In genomic region chr5:120088561-120088960, GRCm38 (mm10) we compare ENCODE assay signal across 8 mouse cellular contexts. TPM values are rescaled to one million over a fixed set of nuclear protein-coding genes. Genes with fewer than 3 reads are reported as not detected.
DNase-seq lines count a peak whose midpoint lies in the region; ATAC-seq and TF ChIP-seq lines count a peak whose summit lies in the region.

No protein-coding gene starts in this region.

- 3% methylated on average over 16 of the region's 16 CpGs for WGBS in kidney, postnatal 0 days
- 2% methylated on average over 16 of the region's 16 CpGs for WGBS in liver, embryonic 11.5 days
- 4% methylated on average over 16 of the region's 16 CpGs for WGBS in neural tube, embryonic 13.5 days

- H3K4me3 ChIP-seq in kidney, postnatal 0 days (replicated peaks; ENCODE audit: low read depth, low read length): no peak overlapping the region
- H3K4me3 ChIP-seq in liver, embryonic 11.5 days (ENCODE audit: low read depth, low read length): no peak overlapping the region
- H3K4me3 ChIP-seq in neural tube, embryonic 13.5 days: no peak overlapping the region

- peak; percentile 90 to 91 for DNase-seq in B cell, adult 2 months
- DNase-seq in adrenal gland, adult 8-10 months: peak; percentile 64
- peak; percentile 89 for DNase-seq in embryo, embryonic 11.5 days (ENCODE audit: low read depth, low spot score)
- DNase-seq in kidney, postnatal 0 days (ENCODE audit: low spot score): peak; percentile 95
- DNase-seq in liver, embryonic 11.5 days (ENCODE audit: low spot score): peak; percentile 86
- peak; percentile 84 for DNase-seq in testis, postnatal 14 days (ENCODE audit: low spot score)

- H3K27ac ChIP-seq in kidney, postnatal 0 days: no peak overlapping the region
- H3K27ac ChIP-seq in liver, embryonic 11.5 days (ENCODE audit: low read depth, low read length): no peak overlapping the region
- H3K27ac ChIP-seq in neural tube, embryonic 13.5 days (replicated peaks): no peak overlapping the region

- peaks cover 15% of the 10 kb centered on the region for H3K27me3 ChIP-seq in kidney, postnatal 0 days (ENCODE audit: insufficient read depth, low read length)
- peaks cover 16% of the 10 kb centered on the region for H3K27me3 ChIP-seq in liver, embryonic 11.5 days (replicated peaks; ENCODE audit: control insufficient read depth, insufficient read depth, low read length)
- peaks cover 52% of the 10 kb centered on the region for H3K27me3 ChIP-seq in neural tube, embryonic 13.5 days

- H3K9me3 ChIP-seq in kidney, postnatal 0 days (replicated peaks; ENCODE audit: low read length): no peaks in the 10 kb centered on the region
- H3K9me3 ChIP-seq in liver, embryonic 11.5 days (ENCODE audit: control insufficient read depth, low read length): no peaks in the 10 kb centered on the region
- no peaks in the 10 kb centered on the region for H3K9me3 ChIP-seq in neural tube, embryonic 13.5 days

- no peak overlapping the region for H3K9ac ChIP-seq in kidney, postnatal 0 days (ENCODE audit: low read depth, low read length)
- H3K9ac ChIP-seq in liver, embryonic 11.5 days (ENCODE audit: low read depth, low read length): no peak overlapping the region
- no peak overlapping the region for H3K9ac ChIP-seq in neural tube, embryonic 13.5 days

- peak; percentile 98 for TF ChIP-seq CTCF in kidney, postnatal 0 days (IDR thresholded peaks at IDR 0.05; ENCODE audit: low read depth)

- H3K4me1 ChIP-seq in kidney, postnatal 0 days (replicated peaks; ENCODE audit: insufficient read depth, low read length): no peaks in the 10 kb centered on the region
- no peaks in the 10 kb centered on the region; the same call in 1 of the 2 replicates for H3K4me1 ChIP-seq in liver, embryonic 11.5 days (replicated peaks; ENCODE audit: control insufficient read depth, insufficient read depth, low read length)
- H3K4me1 ChIP-seq in neural tube, embryonic 13.5 days (replicated peaks): no peaks in the 10 kb centered on the region

- ATAC-seq in granulocyte monocyte progenitor cell, adult 5-6 weeks (replicated peaks; ENCODE audit: poor library complexity, severe bottlenecking): peak; percentile 79
- ATAC-seq in kidney, postnatal 0 days (replicated peaks; ENCODE audit: low FRiP score, low read depth): no peak
- ATAC-seq in liver, embryonic 11.5 days (replicated peaks; ENCODE audit: low FRiP score): no peak
- ATAC-seq in neural tube, embryonic 13.5 days (ENCODE audit: low read depth): peak; percentile 43

- H3K4me2 ChIP-seq in kidney, postnatal 0 days (ENCODE audit: low read length): no peak overlapping the region
- H3K4me2 ChIP-seq in liver, embryonic 11.5 days: no peak overlapping the region
- no peak overlapping the region for H3K4me2 ChIP-seq in neural tube, embryonic 13.5 days

- no peaks in the 10 kb centered on the region for H3K36me3 ChIP-seq in kidney, postnatal 0 days (ENCODE audit: insufficient read depth, low read length)
- H3K36me3 ChIP-seq in liver, embryonic 11.5 days (ENCODE audit: control insufficient read depth, insufficient read depth, low read length): no peaks in the 10 kb centered on the region
- H3K36me3 ChIP-seq in neural tube, embryonic 13.5 days: no peaks in the 10 kb centered on the region

RNA-seq across cellular contexts. Expression of gene Rbm19, which starts 27.7 kb away (rescaled TPM):
- total RNA-seq in adrenal gland, adult 8-10 months (2022): 10 to 100 TPM; 25.8 to 27.7 (median 27.3) TPM
- 18.3 and 20.7 TPM in 2 replicates for total RNA-seq in granulocyte monocyte progenitor cell, adult 5-6 weeks (2014; fragmentation: Nextera tagmentation)
- 24.6 and 31.1 TPM in 2 replicates for total RNA-seq in granulocyte monocyte progenitor cell, adult 5-6 weeks (2017)
- polyA plus RNA-seq in kidney, postnatal 0 days (2015; fragmentation: Nextera tagmentation; extraction: Ambion mirVana): 16.6 and 17.7 TPM in 2 replicates
- 31.8 and 35.1 TPM in 2 replicates for polyA plus RNA-seq in liver, embryonic 11.5 days (2014; fragmentation: Nextera tagmentation; extraction: Ambion mirVana)
- 17.5 and 18.8 TPM in 2 replicates for polyA plus RNA-seq in neural tube, embryonic 13.5 days (2015; fragmentation: Nextera tagmentation; extraction: Ambion mirVana)

Comparison
In these comparisons a context has a peak if more than half of its experiments do, and no peak if none do; other contexts are left out.
1. ATAC-seq: peak in granulocyte monocyte progenitor cell, adult 5-6 weeks (single experiment) and neural tube, embryonic 13.5 days (single experiment); none in kidney, postnatal 0 days (single experiment) and liver, embryonic 11.5 days (single experiment).
2. Peak in every context shown above with its lines, with median percentiles within 50 percentile points of each other: DNase-seq.